11 mouse cellular contexts compared by ENCODE assay signal in the genomic region with DNA sequence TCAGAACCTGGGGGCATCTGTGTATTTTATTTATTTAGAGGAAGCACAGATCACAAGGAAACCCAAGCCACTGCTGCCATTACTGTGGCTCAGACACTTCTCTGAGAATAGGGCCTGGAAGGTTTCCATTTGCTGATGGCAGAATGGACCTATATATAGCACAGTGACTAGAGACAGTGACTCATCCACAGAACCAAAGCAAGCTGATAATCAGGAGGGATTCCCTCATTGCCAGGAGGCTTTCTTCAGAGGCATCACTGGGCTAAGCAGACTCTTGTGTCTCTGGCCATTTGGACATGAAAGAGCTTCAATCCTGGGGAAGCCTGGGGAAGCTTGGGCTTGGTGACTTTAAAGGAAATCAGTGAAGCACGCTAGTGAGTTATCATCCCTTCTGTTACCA.
DNase-seq lines count a peak whose midpoint lies in the region; ATAC-seq and TF ChIP-seq lines count a peak whose summit lies in the region.
"Had no signal": no experiment of that assay in that cellular context is flagged by ENCODE, and none has a peak within 500 bp of the region (broad histone marks: within the 10 kb centered on the region; RNA-seq: fewer than 3 reads in every experiment).

No protein-coding gene starts in this region.

- ATAC-seq in forebrain, postnatal 0 days = peak; percentile 56
- no peak for ATAC-seq in forebrain, embryonic 13.5 days
- no peak for ATAC-seq in CD4-positive, CD25-positive, alpha-beta regulatory T cell, adult 4 months
- ATAC-seq in forebrain, embryonic 15.5 days (replicated peaks) = no peak

- no peak overlapping the region for H3K27ac ChIP-seq in forebrain, postnatal 0 days (ENCODE audit: low read depth, low read length)
- H3K27ac ChIP-seq in forebrain, embryonic 13.5 days = no peak overlapping the region
- 0 out of 2 replicates have a peak overlapping the region, but pooled peaks have one; percentile 8 for H3K27ac ChIP-seq in cerebellum, adult 2 months (ENCODE audit: insufficient read depth, low read length)
- H3K27ac ChIP-seq in forebrain, embryonic 15.5 days (replicated peaks) = no peak overlapping the region
- H3K27ac ChIP-seq: hindbrain, embryonic 15.5 days; stomach, postnatal 0 days had no signal

- H3K9me3 ChIP-seq in forebrain, postnatal 0 days (ENCODE audit: low read length) = no peaks in the 10 kb centered on the region
- H3K9me3 ChIP-seq in forebrain, embryonic 13.5 days (replicated peaks) = no peaks in the 10 kb centered on the region
- no peaks in the 10 kb centered on the region for H3K9me3 ChIP-seq in forebrain, embryonic 15.5 days
- H3K9me3 ChIP-seq: hindbrain, embryonic 15.5 days had no signal

- no peak overlapping the region for H3K4me3 ChIP-seq in forebrain, postnatal 0 days (ENCODE audit: low read depth, low read length)
- H3K4me3 ChIP-seq in forebrain, embryonic 13.5 days = no peak overlapping the region
- no peak overlapping the region for H3K4me3 ChIP-seq in cerebellum, adult 2 months (replicated peaks; ENCODE audit: insufficient read depth, low read depth, low read length)
- no peak overlapping the region for H3K4me3 ChIP-seq in forebrain, embryonic 15.5 days
- H3K4me3 ChIP-seq: hindbrain, embryonic 15.5 days had no signal

- TF ChIP-seq CTCF in forebrain, postnatal 0 days (IDR thresholded peaks at IDR 0.05; ENCODE audit: low read depth) = no peak
- no peak for TF ChIP-seq CTCF in cerebellum, adult 2 months (IDR thresholded peaks at IDR 0.05; ENCODE audit: borderline replicate concordance, insufficient read depth, low read depth, low read length)

- 0 out of 2 replicates have a peak, but pooled peaks cover 4% of the 10 kb centered on the region for H3K36me3 ChIP-seq in forebrain, postnatal 0 days (ENCODE audit: insufficient read depth)
- H3K36me3 ChIP-seq in forebrain, embryonic 13.5 days (ENCODE audit: poor library complexity, severe bottlenecking) = no peaks in the 10 kb centered on the region
- H3K36me3 ChIP-seq in forebrain, embryonic 15.5 days = no peaks in the 10 kb centered on the region
- H3K36me3 ChIP-seq: hindbrain, embryonic 15.5 days had no signal

- TF ChIP-seq POLR2A in cerebellum, adult 2 months (IDR thresholded peaks at IDR 0.05; ENCODE audit: borderline replicate concordance, insufficient read depth, low read length) = no peak

- WGBS in forebrain, postnatal 0 days = 54% methylated on average over 1 of the region's 1 CpGs
- WGBS in forebrain, embryonic 13.5 days = 40% methylated on average over 1 of the region's 1 CpGs
- 10% methylated on average over 1 of the region's 1 CpGs for WGBS in cerebellum, adult 2 months
- 50% methylated on average over 1 of the region's 1 CpGs for WGBS in forebrain, embryonic 15.5 days

- peaks cover 6% of the 10 kb centered on the region; the same call in 1 of the 2 replicates for H3K4me1 ChIP-seq in forebrain, postnatal 0 days (ENCODE audit: insufficient read depth)
- peaks cover 11% of the 10 kb centered on the region for H3K4me1 ChIP-seq in forebrain, embryonic 13.5 days
- H3K4me1 ChIP-seq in cerebellum, adult 2 months (ENCODE audit: control insufficient read depth, insufficient read depth, low read length) = peaks cover 23% of the 10 kb centered on the region
- peaks cover 10% of the 10 kb centered on the region; the same call in 1 of the 2 replicates for H3K4me1 ChIP-seq in forebrain, embryonic 15.5 days

- no peak overlapping the region for H3K4me2 ChIP-seq in forebrain, postnatal 0 days (ENCODE audit: low read depth)
- H3K4me2 ChIP-seq in forebrain, embryonic 13.5 days = no peak overlapping the region
- no peak overlapping the region for H3K4me2 ChIP-seq in forebrain, embryonic 15.5 days (replicated peaks)
- H3K4me2 ChIP-seq: hindbrain, embryonic 15.5 days had no signal

- no peak for DNase-seq in forebrain, postnatal 0 days
- peak; percentile 12 for DNase-seq in 3134 (ENCODE audit: extremely low read depth, insufficient read length, low spot score)
- peak; percentile 57 to 87 for DNase-seq in cerebellum, adult 2 months
- peak; percentile 36 to 51 for DNase-seq in layer of hippocampus, adult 8-10 months (ENCODE audit: low spot score in 2 of 2)
- DNase-seq in testis, postnatal 10 days (ENCODE audit: low spot score) = no peak
- DNase-seq: midbrain, embryonic 14.5 days had no signal

- no peak overlapping the region for H3K9ac ChIP-seq in forebrain, postnatal 0 days
- no peak overlapping the region for H3K9ac ChIP-seq in forebrain, embryonic 13.5 days
- H3K9ac ChIP-seq in forebrain, embryonic 15.5 days (replicated peaks) = no peak overlapping the region
- H3K9ac ChIP-seq: hindbrain, embryonic 15.5 days had no signal

- no peaks in the 10 kb centered on the region for H3K27me3 ChIP-seq in forebrain, postnatal 0 days (ENCODE audit: insufficient read depth, low read length)
- H3K27me3 ChIP-seq in forebrain, embryonic 13.5 days = no peaks in the 10 kb centered on the region
- H3K27me3 ChIP-seq in cerebellum, adult 2 months (ENCODE audit: control insufficient read depth, insufficient read depth, low read length) = no peaks in the 10 kb centered on the region
- no peaks in the 10 kb centered on the region for H3K27me3 ChIP-seq in forebrain, embryonic 15.5 days
- H3K27me3 ChIP-seq: hindbrain, embryonic 15.5 days had no signal

Comparison
In these comparisons a context has a peak if more than half of its experiments do, and no peak if none do; other contexts are left out.
1. DNase-seq: peak in 3134 (single experiment), cerebellum, adult 2 months (2 of 2) and layer of hippocampus, adult 8-10 months (2 of 2); none in forebrain, postnatal 0 days (single experiment) and testis, postnatal 10 days (single experiment).